Mouse (Mus musculus) ES-E14 (cell line): ENCODE measurements around the gene Hivep3. TPM values are rescaled to one million over a fixed set of nuclear protein-coding genes. Genes with fewer than 3 reads are reported as not detected.

ENCODE experiments used
- DNase-seq: peaks from one replicate; pipeline ENCODE4 v3.0.0-alpha.2; 2013; ENCODE audit warnings: low read depth, low spot score
- H3K27ac ChIP-seq: 2 replicates; pipeline ENCODE4 v1.5.1; 2012; ENCODE audit warnings: low read depth, mild to moderate bottlenecking, low read length, moderate library complexity, mixed read lengths; ENCODE audit not compliant: poor library complexity, insufficient read depth, severe bottlenecking
- H3K36me3 ChIP-seq: 2 replicates; pipeline ENCODE4 v1.6.1; 2012; ENCODE audit warnings: mild to moderate bottlenecking, low read length, moderate library complexity, mixed read lengths; ENCODE audit not compliant: control insufficient read depth, poor library complexity, insufficient read depth, severe bottlenecking
- H3K4me1 ChIP-seq, 2 experiments: fragments of 150-350 bp in 1 of 2; sonication (generic) in 1 of 2; 2 replicates each; pipeline ENCODE4 v1.6.1; 2012; ENCODE audit warnings: low read length in 2 of 2, mild to moderate bottlenecking in 1 of 2, mixed read lengths in 1 of 2; ENCODE audit not compliant: control insufficient read depth in 2 of 2, insufficient read depth in 2 of 2, poor library complexity in 1 of 2
- H3K4me3 ChIP-seq, 2 experiments: fragments of 150-350 bp in 1 of 2; sonication (generic) in 1 of 2; 2 replicates each; pipeline ENCODE4 v1.5.1; 2012; ENCODE audit warnings: low read length in 2 of 2, low read depth in 1 of 2, mild to moderate bottlenecking in 1 of 2, mixed read lengths in 1 of 2; ENCODE audit not compliant: insufficient read depth in 1 of 2, poor library complexity in 1 of 2, severe bottlenecking in 1 of 2
- H3K9ac ChIP-seq: 2 replicates; pipeline ENCODE4 v1.6.1; 2012; ENCODE audit warnings: low read depth, mild to moderate bottlenecking, low read length, mixed read lengths; ENCODE audit not compliant: poor library complexity, insufficient read depth, severe bottlenecking
- H3K9me3 ChIP-seq: fragments of 150-350 bp; sonication (generic); 2 replicates; pipeline ENCODE4 v1.6.1; 2012; ENCODE audit warnings: low read depth, mild to moderate bottlenecking, low read length; ENCODE audit not compliant: control insufficient read depth, insufficient read depth
- CHD2 ChIP-seq: IDR thresholded peaks from 2 replicates; pipeline ENCODE4 v1.6.1; 2014; ENCODE audit warnings: mild to moderate bottlenecking, low read depth, low read length, inconsistent platforms
- HCFC1 ChIP-seq: IDR thresholded peaks from 2 replicates; pipeline ENCODE4 v1.6.1; 2012; ENCODE audit warnings: low read length, inconsistent platforms, borderline replicate concordance; ENCODE audit not compliant: insufficient read depth
- MAFK ChIP-seq: IDR thresholded peaks from 2 replicates; pipeline ENCODE4 v1.6.1; 2014; ENCODE audit warnings: mild to moderate bottlenecking, low read depth, low read length, inconsistent platforms; ENCODE audit not compliant: insufficient read depth
- ZC3H11A ChIP-seq: IDR thresholded peaks from 2 replicates; pipeline ENCODE4 v1.6.1; 2012; ENCODE audit warnings: low read depth, mild to moderate bottlenecking, inconsistent platforms, low read length, borderline replicate concordance
- ZNF384 ChIP-seq: IDR thresholded peaks from 2 replicates; pipeline ENCODE4 v1.6.1; 2012; ENCODE audit warnings: low read depth, low read length, inconsistent platforms
- in situ Hi-C, 2 experiments: fragments of 600-800 bp; cut with MboI; formaldehyde crosslinking; loops; one replicate each; pipeline ENCODE4 v1.15.1; 2025; ENCODE audit warnings: low sequenced_read_pairs in 2 of 2, inconsistent platforms in 1 of 2; ENCODE audit not compliant: unreplicated experiment in 2 of 2
- total RNA-seq: library from RNA; depleted of rRNA; stranded (reverse); fragments of 300-350 nt; gene quantifications from 2 replicates; pipeline ENCODE4 v1.2.3, GENCODE M21; 2012

Gene Hivep3
- total RNA-seq, 1 experiment = 1.4 TPM

DNA sequence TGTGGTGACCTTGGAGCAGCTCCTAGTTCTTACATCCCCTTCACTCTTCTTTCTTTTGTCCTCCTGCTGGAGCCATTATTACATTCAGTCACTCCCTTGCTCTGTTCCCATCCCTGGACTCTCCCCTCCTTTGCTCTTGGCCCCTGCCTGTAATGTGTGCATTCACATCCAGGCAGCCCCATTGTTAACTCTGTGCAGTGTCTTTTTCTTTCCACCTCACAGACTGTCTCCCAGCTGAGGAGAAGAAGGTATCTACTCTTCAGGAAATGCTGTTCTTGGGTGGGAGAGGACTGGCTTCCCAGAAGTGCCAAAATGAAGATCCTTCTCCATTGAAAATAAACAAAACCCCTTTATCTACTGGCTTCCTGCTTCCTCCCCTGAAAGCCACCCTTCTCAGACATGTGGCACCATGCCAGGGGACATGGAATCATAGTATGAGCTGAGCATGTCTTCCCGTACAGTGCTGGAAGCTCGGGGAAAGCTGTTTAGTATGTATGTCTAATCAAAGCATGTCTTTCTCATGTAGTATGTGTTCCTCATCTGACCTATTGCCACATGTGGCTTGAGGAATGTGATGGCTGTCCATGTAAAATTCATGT, 17.9 kb downstream of the Hivep3 start:
- Histone ChIP-seq H3K9ac (no peak overlapping the region), H3K27ac (no peak overlapping the region), H3K36me3 (no peaks in the 10 kb centered on the region), H3K4me3 (no peak overlapping the region), H3K9me3 (no peaks in the 10 kb centered on the region), H3K4me1 (0 out of 4 replicates have a peak, but pooled peaks cover 0 to 2% of the 10 kb centered on the region in 2 experiments)
- TF ChIP-seq CHD2 (no peak), MAFK (no peak), ZC3H11A (no peak), HCFC1 (no peak), ZNF384 (no peak)
- in situ Hi-C loops = no loop called here
- no peak for DNase-seq

DNA sequence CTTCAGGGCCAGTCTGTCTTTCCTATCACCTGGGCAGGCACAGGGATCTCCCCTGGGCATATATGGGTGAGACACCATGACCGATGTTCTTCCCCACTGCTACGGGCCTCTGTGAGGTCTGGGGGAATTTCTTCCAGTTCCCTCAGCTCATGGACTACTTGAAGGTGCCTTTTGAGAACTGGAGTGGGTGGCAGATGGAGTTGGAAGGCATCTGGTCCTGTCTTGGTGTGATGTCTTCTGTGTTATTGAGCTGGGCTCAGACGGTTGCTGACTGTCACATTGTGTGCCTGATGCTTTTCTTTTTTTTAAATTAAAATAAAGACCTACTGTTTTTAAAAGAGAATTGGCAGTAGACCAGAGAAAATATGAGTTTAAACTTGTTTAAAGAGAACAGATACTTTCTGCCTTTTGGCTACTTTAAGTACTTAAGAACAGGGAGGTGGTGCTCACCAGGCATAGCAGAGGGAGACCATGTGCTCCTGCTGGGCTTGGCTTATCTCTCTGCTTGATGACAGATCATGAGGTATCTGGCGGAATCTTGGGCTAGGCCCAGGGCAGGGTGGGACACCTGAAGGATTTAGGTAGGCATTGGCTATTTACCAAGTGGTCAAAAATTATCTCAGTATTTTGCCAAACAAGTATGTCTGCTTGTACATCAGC, 26.1 kb downstream of the Hivep3 start:
- no peaks in the 10 kb centered on the region for H3K9me3 ChIP-seq
- no peak overlapping the region for H3K27ac ChIP-seq
- in situ Hi-C loops = no loop called here
- no peak for DNase-seq
- no peaks in the 10 kb centered on the region for H3K36me3 ChIP-seq
- H3K4me3 ChIP-seq = no peak overlapping the region
- no peaks in the 10 kb centered on the region for H3K4me1 ChIP-seq
- H3K9ac ChIP-seq = no peak overlapping the region
- TF ChIP-seq HCFC1 = no peak
- TF ChIP-seq MAFK = no peak
- no peak for TF ChIP-seq CHD2
- no peak for TF ChIP-seq ZC3H11A
- TF ChIP-seq ZNF384 = no peak

DNA sequence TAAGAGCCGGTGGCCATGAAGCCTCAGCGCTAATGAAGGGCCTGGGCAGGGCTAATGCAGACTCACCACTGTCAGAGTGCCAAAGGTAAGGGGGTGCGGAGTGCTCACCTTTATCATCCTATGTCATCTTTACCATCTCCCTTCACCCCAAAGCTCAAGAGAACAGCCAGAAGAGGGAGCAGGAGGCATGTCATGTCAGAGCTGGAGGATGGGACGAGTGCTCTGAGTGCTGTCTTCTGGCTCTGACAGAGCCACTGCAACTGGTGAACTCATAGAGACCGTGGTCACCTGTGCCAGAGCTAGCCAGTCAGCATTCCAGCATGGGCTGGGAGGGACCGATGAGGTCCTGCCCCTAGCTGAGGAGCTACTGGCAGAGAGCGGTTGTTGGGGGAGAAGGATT, 27.2 kb downstream of the Hivep3 start:
- in situ Hi-C loops = no loop called here
- Histone ChIP-seq H3K36me3 (no peaks in the 10 kb centered on the region), H3K9ac (no peak overlapping the region), H3K9me3 (no peaks in the 10 kb centered on the region), H3K27ac (no peak overlapping the region), H3K4me1 (no peaks in the 10 kb centered on the region), H3K4me3 (no peak overlapping the region)
- TF ChIP-seq CHD2 = no peak
- no peak for TF ChIP-seq ZNF384
- no peak for TF ChIP-seq ZC3H11A
- no peak for TF ChIP-seq MAFK
- TF ChIP-seq HCFC1 = no peak
- DNase-seq = no peak

DNA sequence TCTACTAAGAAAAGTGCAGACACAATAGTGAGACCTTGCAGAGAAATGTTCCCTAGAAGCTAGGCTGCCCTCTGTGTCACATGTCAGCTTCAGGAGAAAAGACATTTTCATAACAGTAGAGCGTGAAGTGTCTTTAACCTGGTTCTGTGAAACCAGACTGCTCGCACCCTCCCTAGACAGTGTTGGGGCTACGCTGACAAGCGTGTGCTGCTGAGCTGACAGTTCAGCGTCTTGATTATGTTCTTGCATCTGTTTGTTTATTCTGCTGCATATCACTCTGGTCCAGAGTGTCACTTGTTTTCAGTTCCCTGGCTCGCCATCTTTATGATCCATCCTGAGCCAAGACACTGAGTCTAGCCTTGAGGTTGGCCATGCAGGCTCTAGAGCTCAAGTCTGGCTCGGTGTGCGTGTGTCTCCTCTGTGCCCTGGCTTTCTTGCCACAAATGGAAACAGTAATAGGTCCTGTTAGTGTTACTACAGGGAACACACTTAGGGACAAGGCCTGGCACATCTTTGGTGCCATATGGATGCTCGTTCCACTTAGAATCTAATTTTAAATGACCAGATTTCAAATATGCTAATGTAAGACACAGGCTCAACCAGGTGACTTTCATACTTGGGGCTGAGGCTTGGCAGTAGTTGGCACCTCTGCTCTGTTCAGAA, 28.0 kb downstream of the Hivep3 start:
- no peak for TF ChIP-seq HCFC1
- TF ChIP-seq ZC3H11A = no peak
- no peak for TF ChIP-seq CHD2
- no peak overlapping the region for H3K4me3 ChIP-seq
- H3K36me3 ChIP-seq = no peaks in the 10 kb centered on the region
- no peak overlapping the region for H3K9ac ChIP-seq
- in situ Hi-C loops = no loop called here
- DNase-seq = no peak
- H3K9me3 ChIP-seq = no peaks in the 10 kb centered on the region
- H3K4me1 ChIP-seq = no peaks in the 10 kb centered on the region
- H3K27ac ChIP-seq = no peak overlapping the region
